Mouse (Mus musculus): ENCODE measurements around the gene Uchl5. TPM values are rescaled to one million over a fixed set of nuclear protein-coding genes. Genes with fewer than 3 reads are reported as not detected.
A peak's percentile ranks its signal among the peaks of the same experiment; 100 is the strongest.

Uchl5 gene
- polyA plus RNA-seq, 1 experiment from 2014 or later, result 78.7 TPM

- H3K27me3 ChIP-seq, result no peaks in the 10 kb centered on the region
- 0 out of 2 replicates have a peak, but pooled peaks cover 2% of the 10 kb centered on the region for H3K4me1 ChIP-seq
- 91% methylated on average over 8 of the region's 8 CpGs for WGBS
- H3K9ac ChIP-seq (replicated peaks), result no peak overlapping the region
- no peak overlapping the region for H3K4me3 ChIP-seq
- no peak overlapping the region for H3K27ac ChIP-seq (replicated peaks)
- H3K4me2 ChIP-seq (replicated peaks), result no peak overlapping the region
- no peak for ATAC-seq (ENCODE audit: low FRiP score, low read depth)
- peaks cover 61% of the 10 kb centered on the region for H3K36me3 ChIP-seq
- H3K9me3 ChIP-seq, result no peaks in the 10 kb centered on the region
Observed at GRCm38 (mm10) chr1:143762159-143762558, 14.9 kb upstream of the Uchl5 start.

- H3K27ac ChIP-seq (replicated peaks), result no peak overlapping the region
- 81% methylated on average over 1 of the region's 1 CpGs for WGBS
- peaks cover 43% of the 10 kb centered on the region for H3K36me3 ChIP-seq
- no peaks in the 10 kb centered on the region for H3K27me3 ChIP-seq
- H3K4me3 ChIP-seq, result no peak overlapping the region
- H3K9ac ChIP-seq (replicated peaks), result no peak overlapping the region
- H3K4me2 ChIP-seq (replicated peaks), result no peak overlapping the region
- no peak for ATAC-seq (ENCODE audit: low FRiP score, low read depth)
- 0 out of 2 replicates have a peak, but pooled peaks cover 2% of the 10 kb centered on the region for H3K4me1 ChIP-seq
- H3K9me3 ChIP-seq, result no peaks in the 10 kb centered on the region
Observed at GRCm38 (mm10) chr1:143764443-143764842, 12.6 kb upstream of the Uchl5 start.

- 89% methylated on average over 4 of the region's 4 CpGs for whole genome bisulfite sequencing
- Histone ChIP-seq H3K4me3 (no peak overlapping the region), H3K36me3 (peaks cover 43% of the 10 kb centered on the region), H3K9me3 (no peaks in the 10 kb centered on the region), H3K4me2 (replicated peaks) (no peak overlapping the region), H3K27me3 (no peaks in the 10 kb centered on the region), H3K27ac (replicated peaks) (no peak overlapping the region), H3K4me1 (0 out of 2 replicates have a peak, but pooled peaks cover 2% of the 10 kb centered on the region), H3K9ac (replicated peaks) (no peak overlapping the region)
- no peak for ATAC-seq (ENCODE audit: low FRiP score, low read depth)
Observed at GRCm38 (mm10) chr1:143765801-143766200, 11.3 kb upstream of the Uchl5 start.

GRCm38 (mm10) chr1:143766238-143766637, 10.8 kb upstream of the Uchl5 start:
- 84% methylated on average over 6 of the region's 6 CpGs for WGBS
- H3K27me3 ChIP-seq, result no peaks in the 10 kb centered on the region
- ATAC-seq (ENCODE audit: low FRiP score, low read depth), result no peak
- no peak overlapping the region for H3K27ac ChIP-seq (replicated peaks)
- H3K9me3 ChIP-seq, result no peaks in the 10 kb centered on the region
- H3K4me3 ChIP-seq, result no peak overlapping the region
- H3K9ac ChIP-seq (replicated peaks), result no peak overlapping the region
- no peak overlapping the region for H3K4me2 ChIP-seq (replicated peaks)
- H3K36me3 ChIP-seq, result peaks cover 39% of the 10 kb centered on the region
- 0 out of 2 replicates have a peak, but pooled peaks cover 2% of the 10 kb centered on the region for H3K4me1 ChIP-seq

- Histone ChIP-seq H3K36me3 (peaks cover 24% of the 10 kb centered on the region), H3K27me3 (no peaks in the 10 kb centered on the region), H3K9ac (replicated peaks) (no peak overlapping the region), H3K4me3 (no peak overlapping the region), H3K9me3 (no peaks in the 10 kb centered on the region), H3K4me1 (peaks cover 18% of the 10 kb centered on the region), H3K4me2 (replicated peaks) (no peak overlapping the region), H3K27ac (replicated peaks) (no peak overlapping the region)
- no peak for ATAC-seq (ENCODE audit: low FRiP score, low read depth)
- WGBS, result 59% methylated on average over 20 of the region's 20 CpGs
Observed at GRCm38 (mm10) chr1:143770444-143771109, 6.5 kb upstream of the Uchl5 start.

GRCm38 (mm10) chr1:143773082-143773481, 4.0 kb upstream of the Uchl5 start:
- Histone ChIP-seq H3K4me3 (no peak overlapping the region), H3K27me3 (no peaks in the 10 kb centered on the region), H3K36me3 (peaks cover 15% of the 10 kb centered on the region), H3K27ac (replicated peaks) (no peak overlapping the region), H3K4me1 (peaks cover 22% of the 10 kb centered on the region), H3K9ac (replicated peaks) (no peak overlapping the region), H3K9me3 (no peaks in the 10 kb centered on the region), H3K4me2 (replicated peaks) (no peak overlapping the region)
- 78% methylated on average over 7 of the region's 7 CpGs for WGBS
- no peak for ATAC-seq (ENCODE audit: low FRiP score, low read depth)

GRCm38 (mm10) chr1:143773909-143774308, 3.2 kb upstream of the Uchl5 start:
- Histone ChIP-seq H3K4me1 (peaks cover 30% of the 10 kb centered on the region), H3K9me3 (no peaks in the 10 kb centered on the region), H3K36me3 (peaks cover 15% of the 10 kb centered on the region), H3K9ac (replicated peaks) (no peak overlapping the region), H3K27me3 (no peaks in the 10 kb centered on the region), H3K27ac (replicated peaks) (no peak overlapping the region), H3K4me3 (no peak overlapping the region), H3K4me2 (replicated peaks) (no peak overlapping the region)
- no peak for ATAC-seq (ENCODE audit: low FRiP score, low read depth)
- 81% methylated on average over 6 of the region's 6 CpGs for WGBS

- Histone ChIP-seq H3K36me3 (no peaks in the 10 kb centered on the region), H3K9me3 (no peaks in the 10 kb centered on the region), H3K27ac (replicated peaks) (peak overlapping the region; percentile 61), H3K27me3 (no peaks in the 10 kb centered on the region), H3K9ac (replicated peaks) (peak overlapping the region; percentile 91), H3K4me1 (peaks cover 30% of the 10 kb centered on the region), H3K4me3 (peak overlapping the region; percentile 87), H3K4me2 (replicated peaks) (peak overlapping the region; percentile 91)
- peak; percentile 58; the same call in 1 of the 2 replicates for ATAC-seq (ENCODE audit: low FRiP score, low read depth)
- WGBS, result under 1% methylated on average over 39 of the region's 39 CpGs
Observed at GRCm38 (mm10) chr1:143777558-143778218, 616 bp downstream of the Uchl5 start.

GRCm38 (mm10) chr1:143788584-143789227, 11.6 kb downstream of the Uchl5 start:
- Histone ChIP-seq H3K9me3 (no peaks in the 10 kb centered on the region), H3K4me3 (no peak overlapping the region), H3K27me3 (no peaks in the 10 kb centered on the region), H3K27ac (replicated peaks) (no peak overlapping the region), H3K4me1 (no peaks in the 10 kb centered on the region), H3K36me3 (0 out of 2 replicates have a peak, but pooled peaks cover 6% of the 10 kb centered on the region), H3K4me2 (replicated peaks) (no peak overlapping the region), H3K9ac (replicated peaks) (no peak overlapping the region)
- ATAC-seq (ENCODE audit: low FRiP score, low read depth), result no peak
- WGBS, result 73% methylated on average over 2 of the region's 2 CpGs

- Histone ChIP-seq H3K27me3 (no peaks in the 10 kb centered on the region), H3K4me3 (no peak overlapping the region), H3K36me3 (peaks cover 12% of the 10 kb centered on the region; the same call in 1 of the 2 replicates), H3K4me2 (replicated peaks) (no peak overlapping the region), H3K9me3 (no peaks in the 10 kb centered on the region), H3K27ac (replicated peaks) (no peak overlapping the region), H3K4me1 (no peaks in the 10 kb centered on the region), H3K9ac (replicated peaks) (no peak overlapping the region)
- peak; percentile 88 for ATAC-seq (ENCODE audit: low FRiP score, low read depth)
- 45% methylated on average over 4 of the region's 4 CpGs for WGBS
Observed at GRCm38 (mm10) chr1:143803537-143803936, 26.5 kb downstream of the Uchl5 start.

- H3K27ac ChIP-seq (replicated peaks), result no peak overlapping the region
- H3K27me3 ChIP-seq, result no peaks in the 10 kb centered on the region
- H3K36me3 ChIP-seq, result peaks cover 17% of the 10 kb centered on the region; the same call in 1 of the 2 replicates
- H3K4me3 ChIP-seq, result no peak overlapping the region
- no peaks in the 10 kb centered on the region for H3K4me1 ChIP-seq
- no peak overlapping the region for H3K9ac ChIP-seq (replicated peaks)
- WGBS, result 92% methylated on average over 6 of the region's 6 CpGs
- ATAC-seq (ENCODE audit: low FRiP score, low read depth), result no peak
- no peaks in the 10 kb centered on the region for H3K9me3 ChIP-seq
- no peak overlapping the region for H3K4me2 ChIP-seq (replicated peaks)
Observed at GRCm38 (mm10) chr1:143809062-143809461, 32.0 kb downstream of the Uchl5 start.

All from midbrain, embryonic 12.5 days (tissue).